Mouse (Mus musculus): ENCODE measurements around the gene Itfg2.

Itfg2 gene

GRCm38 (mm10) chr6:128424269-128425019, at the start of gene Itfg2:
Itfg2 (minus strand) TSS chr6:128424931.
- DNase-seq, result peak; percentile 96 to 97

- no peak for DNase-seq
Observed at GRCm38 (mm10) chr6:128474112-128474511, 49.4 kb upstream of the Itfg2 start.

GRCm38 (mm10) chr6:128469451-128469850, 44.7 kb upstream of the Itfg2 start:
- peak; percentile 60 to 85 for DNase-seq

- peak in 1 of 2 experiments; percentile 54 for DNase-seq
Observed at GRCm38 (mm10) chr6:128467298-128467697, 42.6 kb upstream of the Itfg2 start.

GRCm38 (mm10) chr6:128466563-128466962, 41.8 kb upstream of the Itfg2 start:
- DNase-seq, result no peak

- no peak for DNase-seq
Observed at GRCm38 (mm10) chr6:128466043-128466442, 41.3 kb upstream of the Itfg2 start.

- no peak for DNase-seq
Observed at GRCm38 (mm10) chr6:128464996-128465395, 40.3 kb upstream of the Itfg2 start.

GRCm38 (mm10) chr6:128461606-128462005, 36.9 kb upstream of the Itfg2 start:
- no peak for DNase-seq

GRCm38 (mm10) chr6:128460729-128461503, 36.2 kb upstream of the Itfg2 start:
- no peak for DNase-seq

- DNase-seq, result no peak
Observed at GRCm38 (mm10) chr6:128460321-128460720, 35.6 kb upstream of the Itfg2 start.

- no peak for DNase-seq
Observed at GRCm38 (mm10) chr6:128457186-128457585, 32.5 kb upstream of the Itfg2 start.

- no peak for DNase-seq
Observed at GRCm38 (mm10) chr6:128455835-128456605, 31.3 kb upstream of the Itfg2 start.

GRCm38 (mm10) chr6:128447063-128447462, 22.3 kb upstream of the Itfg2 start:
- DNase-seq, result no peak

- DNase-seq, result peak; percentile 82 to 84
Observed at GRCm38 (mm10) chr6:128445761-128446535, 21.2 kb upstream of the Itfg2 start.

GRCm38 (mm10) chr6:128440238-128440637, 15.5 kb upstream of the Itfg2 start:
- DNase-seq, result no peak

GRCm38 (mm10) chr6:128438871-128439341, 14.2 kb upstream of the Itfg2 start:
- peak in 1 of 2 experiments; percentile 33 for DNase-seq

GRCm38 (mm10) chr6:128438317-128438870, 13.7 kb upstream of the Itfg2 start, which contains the start of gene Fkbp4:
Fkbp4 (minus strand) TSS chr6:128438677.
- DNase-seq, result peak; percentile 94 to 97

GRCm38 (mm10) chr6:128437731-128438316, 13.1 kb upstream of the Itfg2 start:
- peak; percentile 86 to 90 for DNase-seq

- no peak for DNase-seq
Observed at GRCm38 (mm10) chr6:128437288-128437687, 12.6 kb upstream of the Itfg2 start.

- no peak for DNase-seq
Observed at GRCm38 (mm10) chr6:128436356-128437005, 11.8 kb upstream of the Itfg2 start.

- DNase-seq, result peak; percentile 91 to 93
Observed at GRCm38 (mm10) chr6:128435474-128435873, 10.7 kb upstream of the Itfg2 start.

Data from kidney, postnatal 36 days (tissue).